Mouse (Mus musculus) megakaryocyte progenitor cell, adult 5-6 weeks (primary cell): ENCODE data around the gene Sema5a. TPM values are rescaled to one million over a fixed set of nuclear protein-coding genes. Genes with fewer than 3 reads are reported as not detected.

Source experiments
- ATAC-seq: replicated peaks from 2 replicates; pipeline ENCODE4 v1.8.0; 2016; ENCODE audit warnings: mild to moderate bottlenecking, moderate TSS enrichment, inconsistent platforms; ENCODE audit not compliant: poor library complexity
- total RNA-seq, 2 experiments: library from RNA; stranded (forward) in 1 of 2; stranded (reverse) in 1 of 2; fragments of 157-497, 149-512 nt in 1 of 2; fragments of 200-1000 nt in 1 of 2; gene quantifications; 2 replicates each; pipeline versions ENCODE4 v1.2.3 to v1.2.4; 2015 to 2017

Gene Sema5a
- total RNA-seq, 2 experiments from 2014 or later: not detected

DNA sequence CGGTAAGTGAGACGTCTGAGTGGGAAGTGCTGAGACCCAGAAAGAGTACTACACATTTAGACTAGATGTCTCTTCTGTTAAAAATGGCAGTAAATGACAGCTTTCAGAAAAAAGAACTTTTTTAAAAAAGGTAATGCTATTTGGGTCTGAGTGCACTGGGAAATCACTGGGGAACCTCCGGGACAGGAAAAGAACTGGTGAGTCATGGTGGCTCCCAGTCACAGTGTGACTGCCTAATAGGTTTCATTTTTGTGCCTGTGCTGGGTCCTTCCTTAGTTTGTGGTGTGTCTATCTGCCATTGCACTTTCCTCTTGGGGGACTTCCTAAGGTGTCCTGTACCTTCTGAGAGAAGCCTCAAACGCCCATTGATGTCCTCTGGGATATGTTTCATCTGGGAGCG lies 102.7 kb downstream of the Sema5a start:
- ATAC-seq: no peak

DNA sequence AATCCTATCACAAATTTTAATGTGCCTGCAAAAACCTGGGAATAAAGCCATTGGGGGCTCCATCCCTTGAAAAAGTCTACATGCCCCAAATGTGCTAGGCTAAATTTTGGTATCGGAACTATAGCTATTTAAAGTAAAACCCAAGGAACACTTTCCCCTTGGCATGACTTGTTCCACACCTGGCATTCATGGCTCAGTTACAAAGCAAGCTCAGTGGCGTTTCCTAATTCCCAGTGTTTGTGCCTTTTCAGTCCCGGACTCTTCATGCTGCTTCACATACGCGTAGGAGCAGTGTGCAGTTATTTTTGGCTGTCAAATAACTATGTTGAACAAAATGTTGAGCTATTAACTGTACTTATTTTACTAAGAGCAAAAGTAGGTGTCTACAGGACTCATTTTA lies 104.7 kb downstream of the Sema5a start:
- no peak for ATAC-seq

DNA sequence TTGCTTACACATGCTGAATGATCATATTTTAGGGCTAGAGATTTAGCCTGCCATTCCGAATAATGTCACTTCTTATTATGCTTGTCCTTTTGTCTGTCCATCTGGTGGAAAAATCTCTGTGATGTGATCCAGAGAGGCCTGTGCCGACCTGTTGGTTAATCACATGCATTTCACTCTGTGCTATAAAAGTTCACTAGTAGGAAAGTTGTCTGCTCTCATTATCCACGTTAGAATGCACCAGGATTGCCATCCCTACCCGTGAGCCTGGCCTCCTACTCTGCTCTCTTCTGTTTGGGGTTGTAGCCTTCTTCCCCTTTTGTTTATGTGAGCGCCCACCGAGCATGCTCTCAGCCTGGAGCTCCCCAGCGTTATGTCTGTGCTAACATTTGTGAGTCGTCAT lies 108.4 kb downstream of the Sema5a start:
- no peak for ATAC-seq

DNA sequence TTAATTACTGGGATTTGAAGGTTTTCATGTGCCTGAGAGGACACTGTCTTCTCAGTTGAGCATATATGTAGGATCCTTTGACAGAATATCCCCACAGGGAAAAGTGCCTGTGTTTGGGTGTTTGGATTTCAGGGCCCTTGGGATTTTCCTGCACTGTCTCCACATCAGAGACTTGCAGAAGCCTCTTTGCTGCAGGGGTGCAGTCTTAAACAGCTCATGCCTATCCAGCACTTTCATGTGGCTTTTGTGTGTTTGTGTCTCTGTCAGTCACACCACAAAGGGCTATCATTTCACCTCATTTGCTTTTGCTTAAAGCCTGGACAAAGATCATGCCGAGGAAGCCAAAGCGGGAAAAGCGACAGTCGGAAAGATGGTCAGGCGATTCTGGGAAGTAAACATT lies 108.9 kb downstream of the Sema5a start:
- ATAC-seq: no peak

DNA sequence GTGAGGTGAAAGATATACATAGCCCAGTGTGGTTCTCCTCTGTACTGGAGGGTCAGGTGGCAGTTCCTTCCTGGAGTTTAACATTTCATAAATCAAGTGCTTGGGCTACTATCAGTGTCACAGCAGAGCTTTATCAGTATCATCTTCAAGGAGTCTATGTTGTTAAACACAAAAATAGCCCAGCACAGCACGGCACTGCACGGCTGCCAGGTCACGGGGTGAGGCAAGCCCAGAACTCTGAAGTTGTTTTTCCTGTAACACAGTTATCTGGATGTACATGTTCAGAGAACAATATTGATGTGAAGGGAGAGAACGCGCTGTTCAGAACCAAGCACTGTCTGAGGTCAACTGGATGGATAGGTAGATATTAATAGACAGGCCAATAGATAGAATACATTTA lies 112.2 kb downstream of the Sema5a start:
- no peak for ATAC-seq

DNA sequence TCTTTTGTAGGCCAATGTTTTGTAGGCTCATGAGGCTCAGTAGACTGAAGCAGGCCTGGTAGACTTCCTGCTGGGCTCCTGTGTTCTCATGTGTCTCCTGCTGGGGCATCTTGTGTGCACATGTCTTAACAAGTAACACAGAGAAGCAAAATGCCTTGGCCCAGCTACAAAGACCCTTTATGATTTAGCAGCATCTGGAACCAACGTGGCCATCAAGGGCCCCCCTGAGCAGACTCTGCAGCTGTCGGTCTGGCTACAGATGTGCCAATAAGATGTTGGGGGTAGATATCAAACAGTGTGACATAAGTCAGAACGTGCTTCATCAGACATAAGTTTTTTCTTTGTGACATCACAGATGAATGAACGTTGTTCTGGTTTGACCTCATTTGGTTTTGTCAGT lies 123.2 kb downstream of the Sema5a start:
- ATAC-seq: no peak

DNA sequence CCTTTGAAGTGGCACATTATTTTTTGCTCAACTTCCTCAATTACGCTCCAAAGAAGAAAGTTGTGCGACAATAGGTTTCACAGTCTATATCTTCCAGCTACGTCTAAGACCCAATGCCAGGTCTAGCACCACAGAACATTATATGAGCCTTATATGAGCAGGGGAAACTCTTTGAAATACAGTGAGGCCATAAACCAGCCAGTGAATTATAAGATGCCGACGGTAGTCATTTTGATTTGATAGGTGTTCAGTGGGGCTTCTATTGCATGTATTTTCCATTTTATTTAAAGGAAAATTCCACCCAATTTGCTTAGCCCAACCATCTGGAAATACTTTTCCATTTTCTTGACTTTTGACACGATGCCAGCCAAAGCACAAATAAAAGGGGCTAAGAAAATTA lies 126.3 kb downstream of the Sema5a start:
- no peak for ATAC-seq

DNA sequence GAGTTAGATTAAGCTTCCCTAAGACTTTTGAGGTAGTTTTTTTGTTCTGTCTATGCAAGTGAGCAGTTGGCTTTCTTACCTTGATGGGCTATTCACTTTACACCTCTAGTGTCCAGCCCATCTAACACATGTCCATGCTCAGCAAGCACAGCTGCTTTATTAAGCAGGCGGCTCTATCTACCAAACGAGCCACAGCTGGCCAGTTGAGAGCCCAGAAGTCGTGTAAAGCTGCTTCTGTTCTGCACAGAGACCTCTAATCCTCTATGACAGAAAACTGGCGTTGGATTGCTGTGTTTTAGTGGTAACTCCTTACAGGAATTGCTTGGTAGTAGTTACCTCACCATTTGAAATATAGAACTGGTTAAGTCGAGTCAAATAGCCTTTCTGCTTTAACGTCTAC lies 126.8 kb downstream of the Sema5a start:
- no peak for ATAC-seq

DNA sequence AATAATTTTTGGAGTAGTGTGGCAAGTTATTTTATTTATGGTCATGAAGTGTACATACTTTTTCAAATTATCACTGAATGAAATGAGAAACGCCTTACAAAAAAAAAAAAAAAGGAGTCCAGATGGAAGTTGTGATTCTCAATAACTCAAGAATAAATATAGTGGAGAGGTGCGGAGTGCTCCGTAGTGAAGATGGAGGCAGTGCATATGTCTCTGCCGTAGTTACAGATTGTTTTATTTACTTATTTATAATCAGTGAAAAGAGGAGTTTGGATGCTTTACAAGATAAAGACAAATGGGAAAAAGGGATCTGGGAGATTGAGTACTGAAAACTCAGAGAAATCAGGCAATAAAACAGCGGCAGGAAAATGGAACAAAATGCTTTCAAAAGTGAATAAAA lies 131.7 kb downstream of the Sema5a start:
- ATAC-seq: no peak

DNA sequence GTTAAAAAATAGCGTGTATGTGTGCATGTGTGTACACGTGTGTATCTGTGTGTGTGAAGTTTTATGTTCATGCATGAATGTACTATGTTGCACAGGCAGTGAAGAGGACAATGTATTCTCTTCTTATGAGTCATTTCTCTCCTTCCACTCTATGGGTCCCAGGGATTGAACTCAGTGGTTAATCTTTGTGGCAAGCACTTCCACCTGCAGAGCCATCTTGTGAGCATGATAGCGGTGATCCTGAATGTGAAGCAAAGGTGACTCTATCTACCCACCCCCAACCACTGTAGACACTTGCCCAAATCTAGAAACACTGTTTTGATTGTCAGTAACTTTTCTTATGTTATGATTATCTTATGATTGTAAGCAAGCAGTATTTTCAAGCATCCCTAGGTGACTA lies 133.2 kb downstream of the Sema5a start:
- ATAC-seq: no peak

DNA sequence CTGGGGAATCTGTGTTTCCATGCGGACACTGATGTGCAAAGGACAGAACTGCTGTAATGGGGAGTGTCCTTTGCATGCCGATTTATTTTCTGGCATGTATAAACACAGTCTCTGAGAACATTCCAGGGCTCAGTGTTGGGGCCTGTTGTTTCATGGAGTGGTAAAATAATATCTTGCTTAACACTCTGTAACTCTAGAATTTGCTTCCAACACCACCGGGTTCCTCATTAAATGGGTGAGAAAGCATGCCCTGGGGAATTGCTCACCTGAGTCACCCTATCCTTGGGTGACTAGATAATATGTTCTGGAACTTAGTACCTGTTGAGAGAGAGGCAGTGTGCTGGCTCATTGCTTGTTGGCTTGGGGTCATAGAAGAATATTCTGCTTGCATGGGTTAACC lies 135.7 kb downstream of the Sema5a start:
- no peak for ATAC-seq

DNA sequence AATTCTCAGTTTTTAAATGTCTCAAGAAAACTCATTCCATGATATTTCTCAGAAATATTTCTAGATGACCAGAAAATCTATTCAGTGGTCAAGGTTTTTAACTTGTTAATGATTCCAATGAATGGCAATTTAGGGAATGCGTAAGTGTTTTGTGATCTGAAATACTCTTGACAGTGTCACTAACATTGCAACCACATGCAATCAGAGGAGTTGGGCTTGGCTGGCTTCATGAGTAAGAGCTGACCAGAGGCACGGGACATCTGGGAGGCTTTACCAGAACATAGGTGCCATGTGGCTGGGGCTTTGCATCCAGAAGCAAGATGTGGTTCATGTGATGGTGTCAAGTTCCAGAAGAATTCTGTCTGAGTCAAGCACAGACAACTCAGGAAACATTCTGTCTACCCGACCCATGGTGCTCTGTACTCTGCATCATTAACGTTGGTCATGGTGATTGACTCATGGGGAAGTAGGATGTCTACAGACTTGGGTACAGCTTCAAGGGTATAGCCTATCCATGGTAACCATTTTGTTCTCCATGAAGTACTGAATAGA lies 138.4 kb downstream of the Sema5a start:
- no peak for ATAC-seq

DNA sequence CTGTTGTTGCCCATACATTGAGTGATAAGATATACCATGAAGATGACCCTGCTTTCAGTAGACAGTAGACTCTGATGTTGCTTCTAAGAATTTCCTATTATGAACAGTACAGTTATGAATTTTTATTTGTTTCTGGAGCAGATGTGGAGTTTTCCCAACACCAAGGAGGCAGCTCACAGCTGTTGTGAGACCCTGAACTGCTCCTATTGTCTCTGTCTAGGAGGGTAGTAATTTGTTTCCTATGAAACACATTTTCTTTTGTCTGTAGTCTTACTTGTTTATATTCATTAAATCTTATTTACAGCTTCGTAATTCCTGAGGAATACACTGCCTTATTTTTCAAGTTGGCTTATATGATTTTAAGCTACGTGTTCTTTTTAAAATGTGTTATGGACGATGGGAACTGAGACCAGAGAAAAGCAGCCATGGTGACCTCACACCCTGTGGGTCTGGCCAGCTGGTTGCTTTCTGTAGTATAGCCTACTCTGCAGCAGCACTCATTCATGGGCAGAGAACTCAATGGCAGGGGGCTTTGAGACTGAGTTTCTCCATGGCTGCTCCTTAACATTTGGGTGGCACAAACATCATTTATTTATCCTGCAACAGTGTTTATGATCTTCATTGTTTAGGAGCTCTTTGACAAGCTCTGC lies 151.8 kb downstream of the Sema5a start:
- no peak for ATAC-seq

DNA sequence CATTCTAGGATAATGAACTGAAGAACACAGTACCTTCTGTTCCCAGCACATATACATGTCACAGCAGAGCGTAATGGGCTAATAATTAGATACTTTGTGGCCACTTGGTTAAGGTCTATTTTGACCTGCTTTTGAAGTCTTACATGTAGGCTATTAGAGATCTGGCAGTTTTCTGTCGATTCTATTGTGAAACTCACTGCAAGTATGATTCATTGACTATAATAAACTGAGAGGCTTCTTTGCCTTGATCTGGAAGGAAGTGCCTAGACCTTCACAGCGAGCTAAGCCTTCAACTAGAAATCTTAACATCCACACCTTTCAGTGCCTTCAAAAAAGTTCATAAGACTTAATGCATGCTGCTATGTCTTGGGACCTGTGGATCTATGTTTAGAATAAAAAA lies 152.5 kb downstream of the Sema5a start:
- no peak for ATAC-seq

DNA sequence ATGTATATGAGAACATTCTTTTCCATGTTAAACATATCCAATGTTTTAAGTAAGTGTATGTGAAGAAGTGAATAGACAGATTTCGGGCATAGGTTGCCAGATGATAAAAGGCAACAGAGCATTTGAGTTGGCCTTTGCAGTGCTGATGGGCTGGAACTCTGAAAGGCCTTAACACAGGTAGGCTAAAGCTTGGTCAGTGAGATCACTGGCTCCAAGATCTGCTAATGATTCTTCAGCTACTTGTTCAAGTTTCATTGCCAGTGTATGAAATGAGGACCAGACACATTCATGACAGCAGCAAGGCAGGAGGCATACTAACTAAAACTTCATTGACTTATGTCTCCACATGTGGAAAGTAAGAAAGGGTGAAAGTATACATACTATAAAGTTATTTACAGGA lies 154.1 kb downstream of the Sema5a start:
- no peak for ATAC-seq

DNA sequence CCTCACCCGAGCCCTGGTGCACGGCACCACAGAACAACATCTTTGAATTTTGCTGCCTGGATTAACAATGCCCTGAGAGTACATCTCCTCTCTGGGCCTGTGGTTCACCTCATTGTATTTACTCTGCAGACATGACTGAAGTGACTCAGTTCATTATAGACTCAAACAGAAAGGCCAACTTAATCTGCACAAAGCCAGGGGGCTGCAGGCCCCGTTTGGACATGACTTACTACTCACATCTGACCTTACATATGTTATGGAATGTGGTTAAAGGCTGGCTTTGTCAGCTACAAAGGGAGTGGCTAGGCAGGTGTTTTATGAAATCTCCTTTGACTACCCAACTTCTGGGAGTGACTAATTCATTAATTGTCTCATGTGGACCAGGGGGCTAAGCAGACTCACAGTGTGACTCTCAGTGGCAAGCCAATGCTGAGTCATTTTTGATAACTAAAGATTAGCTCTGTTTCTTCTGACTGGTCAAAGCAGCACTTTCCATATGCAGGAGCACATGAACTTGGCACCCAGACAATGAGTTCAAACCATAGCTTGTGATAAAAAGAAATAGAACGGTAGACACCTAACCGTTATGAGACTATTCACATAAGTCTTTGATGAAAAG lies 157.4 kb downstream of the Sema5a start:
- no peak for ATAC-seq

DNA sequence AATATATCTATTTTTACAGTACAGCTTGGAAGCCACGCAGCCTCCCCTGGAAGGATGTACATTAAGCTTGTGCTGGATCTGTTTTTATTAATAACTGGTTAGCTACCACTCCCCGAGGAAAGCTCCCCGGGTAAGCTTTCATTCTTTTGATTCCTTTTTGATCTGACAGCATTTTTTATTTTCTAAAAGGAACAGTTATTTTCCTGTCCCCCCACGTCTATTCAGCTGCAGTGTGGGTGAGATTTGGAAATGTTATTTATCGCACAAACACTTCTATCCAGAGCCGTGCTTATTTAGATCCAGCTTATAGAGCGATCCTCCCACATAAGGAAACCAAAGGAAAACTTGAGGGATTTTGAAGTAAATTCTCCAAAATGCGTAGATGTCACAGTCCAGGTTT lies 158.7 kb downstream of the Sema5a start:
- ATAC-seq: no peak

DNA sequence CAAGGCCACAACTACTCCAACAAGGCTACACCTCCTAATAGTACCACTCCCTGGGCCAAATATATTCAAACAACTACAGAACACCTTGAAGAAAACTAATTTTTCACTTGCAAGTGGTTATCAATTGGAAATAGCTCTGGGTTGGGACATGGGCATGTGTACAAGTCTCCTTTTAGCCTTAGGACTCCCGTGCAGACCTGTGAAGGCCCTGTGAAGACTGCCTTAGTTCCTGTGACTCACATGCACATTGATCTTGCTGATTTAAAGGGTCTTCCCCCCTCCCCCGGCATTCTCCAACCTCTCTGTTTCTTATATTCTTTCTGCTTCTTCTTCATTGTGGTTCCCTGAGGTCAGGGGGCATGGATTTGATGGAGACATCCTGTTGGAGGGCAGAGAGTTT lies 161.8 kb downstream of the Sema5a start:
- ATAC-seq: no peak

DNA sequence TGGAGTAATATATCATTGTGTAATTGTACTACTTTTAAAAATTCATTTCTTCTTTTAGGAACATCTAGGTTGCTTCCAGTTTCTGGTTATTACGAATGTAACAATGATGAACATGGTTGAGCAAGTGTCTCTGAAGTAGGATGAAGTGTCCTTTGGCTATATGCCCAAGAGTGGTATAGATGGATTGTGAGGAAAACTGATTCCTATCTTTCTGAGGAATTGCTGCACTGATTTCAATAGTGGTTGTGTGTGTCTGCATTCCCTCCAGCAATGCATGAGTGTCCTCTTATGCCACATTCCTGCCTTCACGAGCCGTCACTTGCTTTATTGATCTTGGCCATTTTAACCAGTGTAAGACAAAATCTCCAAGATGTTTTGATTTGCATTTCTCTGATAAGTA lies 163.2 kb downstream of the Sema5a start:
- no peak for ATAC-seq

DNA sequence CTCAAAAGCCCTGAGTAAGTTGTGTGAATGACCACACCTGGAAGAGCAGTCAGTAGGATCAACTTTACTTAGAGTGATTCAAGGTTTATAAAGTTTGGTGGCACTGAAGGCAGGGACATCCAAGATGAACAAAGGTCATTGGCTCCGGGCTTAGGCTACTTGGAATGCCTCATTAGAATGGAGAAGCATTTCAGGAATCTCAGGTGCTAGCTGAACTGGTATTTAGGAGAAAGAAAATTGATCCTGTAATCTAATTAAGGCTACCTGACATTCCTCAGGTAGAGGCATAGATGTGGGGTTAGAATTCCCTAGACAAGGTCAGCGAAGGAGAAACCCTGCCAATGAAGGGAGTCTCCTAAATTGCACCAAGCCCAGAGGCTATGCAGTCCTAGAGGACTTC lies 171.7 kb downstream of the Sema5a start:
- ATAC-seq: no peak

DNA sequence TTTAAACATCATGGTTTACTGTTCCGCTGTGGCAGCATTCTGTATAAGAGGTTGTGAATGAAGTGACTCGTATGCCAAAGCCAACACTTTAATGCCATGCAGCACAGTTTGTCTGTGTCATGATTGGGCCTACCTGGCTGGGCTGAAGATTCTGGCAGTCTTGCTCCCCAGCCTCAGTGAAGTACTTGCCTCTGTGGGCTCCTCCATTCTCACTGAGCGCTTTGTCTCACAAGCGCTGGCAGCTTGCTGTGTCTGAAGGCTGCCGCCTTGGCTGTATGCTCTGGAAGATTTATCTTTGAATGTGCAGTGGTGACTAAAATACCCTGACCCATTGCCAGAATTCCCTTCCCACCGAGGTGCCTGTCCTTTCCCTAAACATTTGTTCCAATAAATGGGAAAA lies 178.0 kb downstream of the Sema5a start:
- ATAC-seq: no peak

DNA sequence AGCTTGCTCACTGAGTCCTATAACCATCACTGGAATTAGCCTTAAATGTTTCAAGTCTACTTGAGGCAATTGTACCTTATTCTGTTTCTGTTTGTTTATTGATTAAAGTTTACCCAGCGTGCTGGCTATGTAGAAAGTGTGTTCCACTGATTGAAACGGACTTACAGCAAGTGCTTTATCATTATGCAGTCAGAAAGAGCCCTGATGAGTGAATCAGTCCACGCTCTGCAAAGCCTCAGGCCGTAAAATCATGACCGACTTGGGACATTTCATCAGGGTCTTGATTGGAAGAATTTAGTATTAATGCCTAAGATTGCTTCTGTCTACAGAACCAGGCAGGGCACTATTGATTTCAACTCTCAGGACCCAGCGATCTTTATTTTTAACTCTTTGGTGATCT lies 178.5 kb downstream of the Sema5a start:
- no peak for ATAC-seq
